Mouse (Mus musculus): ENCODE measurements around the gene Gm17364.
"Not testable (repeated sequence)": the region's sequence is repeated elsewhere in the genome, so short reads cannot be mapped to it uniquely, and the experiment has no call there.

The Gm17364 gene

DNA sequence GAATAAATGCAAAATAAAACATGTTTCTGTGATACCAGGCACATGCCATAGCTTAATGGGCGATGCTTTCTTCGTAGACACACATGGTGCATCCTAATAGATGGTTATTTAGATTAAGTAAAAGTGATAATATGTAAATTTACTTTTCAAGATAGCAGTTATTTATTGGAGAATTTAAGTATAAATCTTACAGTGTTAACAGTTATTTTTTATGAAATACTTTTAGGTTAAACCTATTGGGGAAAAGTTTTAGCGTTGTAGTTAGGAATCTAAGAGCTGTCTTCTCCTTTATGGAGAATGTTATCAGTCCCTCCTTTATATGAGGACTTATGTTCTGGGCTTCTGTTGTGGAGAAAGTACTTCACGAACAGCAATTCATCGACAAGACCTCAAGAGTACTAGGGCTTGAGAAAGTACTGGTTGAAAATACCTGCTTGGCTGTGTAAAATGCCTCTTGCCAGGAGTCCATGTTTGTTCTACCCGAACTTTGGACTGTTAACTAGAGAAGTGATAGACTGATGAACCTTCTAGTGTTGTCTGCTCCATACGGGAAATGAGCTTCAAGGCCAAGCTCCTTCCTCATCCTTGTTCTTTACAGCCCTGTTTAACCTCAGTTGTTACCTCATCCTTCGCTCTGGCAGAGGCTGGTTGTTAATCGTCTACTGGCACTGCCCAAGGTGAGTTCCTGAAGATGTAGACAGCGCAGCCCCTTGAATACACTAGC is at the start of gene Gm17364:
TSS of gene Gm17364 (minus strand) at position 51 of the 724 bp plus-strand sequence.
- no peak for DNase-seq (ENCODE audit: low spot score in 2 of 2)

- no peak for DNase-seq (ENCODE audit: low spot score in 2 of 2)
Observed at GRCm38 (mm10) chr13:41321433-41321832, 47.7 kb upstream of the Gm17364 start.

GRCm38 (mm10) chr13:41320749-41321148 is 47.0 kb upstream of the Gm17364 start:
- no peak for DNase-seq (ENCODE audit: low spot score in 2 of 2)

DNA sequence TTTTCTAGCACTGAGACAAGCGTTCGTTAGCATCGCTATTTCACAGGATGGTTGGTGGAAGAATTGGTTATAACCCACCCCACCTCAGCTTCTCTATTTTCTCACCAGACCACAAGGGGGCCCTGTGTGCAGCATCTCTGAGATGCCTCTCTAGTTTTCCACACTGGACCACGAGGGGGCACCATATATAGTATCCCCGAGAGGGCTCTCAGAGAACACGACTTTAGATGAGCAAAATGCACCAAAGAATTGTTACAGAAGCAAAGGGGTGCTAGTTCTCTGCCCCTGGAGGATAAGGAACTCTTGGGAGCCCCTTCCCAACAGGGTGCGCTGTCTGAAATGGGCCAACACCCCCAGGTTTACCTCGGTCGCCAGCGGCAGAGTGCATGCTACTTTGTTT is 28.9 kb upstream of the Gm17364 start:
- DNase-seq (ENCODE audit: low spot score in 2 of 2) = peak; percentile 53 to 74

DNA sequence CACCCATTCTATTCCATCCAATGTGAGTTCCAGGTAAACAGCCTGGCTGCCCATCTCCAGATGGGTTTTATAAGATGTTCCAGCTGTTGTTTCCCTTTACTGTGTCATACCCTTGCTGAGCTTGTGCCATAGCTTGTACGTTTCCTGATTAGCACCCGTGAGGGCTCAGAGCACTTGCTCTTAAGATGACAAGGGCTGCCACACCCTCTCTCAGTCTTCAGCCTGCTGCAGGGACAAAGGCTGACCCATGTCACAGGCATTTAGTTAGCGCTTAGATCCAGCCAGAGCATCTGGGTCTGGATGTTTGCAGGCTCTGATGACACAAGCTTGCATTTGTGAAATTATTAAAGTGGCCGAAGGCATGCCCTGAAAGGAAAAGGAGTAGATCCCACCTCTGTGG is 26.3 kb upstream of the Gm17364 start:
- DNase-seq (ENCODE audit: low spot score in 2 of 2) = no peak

DNA sequence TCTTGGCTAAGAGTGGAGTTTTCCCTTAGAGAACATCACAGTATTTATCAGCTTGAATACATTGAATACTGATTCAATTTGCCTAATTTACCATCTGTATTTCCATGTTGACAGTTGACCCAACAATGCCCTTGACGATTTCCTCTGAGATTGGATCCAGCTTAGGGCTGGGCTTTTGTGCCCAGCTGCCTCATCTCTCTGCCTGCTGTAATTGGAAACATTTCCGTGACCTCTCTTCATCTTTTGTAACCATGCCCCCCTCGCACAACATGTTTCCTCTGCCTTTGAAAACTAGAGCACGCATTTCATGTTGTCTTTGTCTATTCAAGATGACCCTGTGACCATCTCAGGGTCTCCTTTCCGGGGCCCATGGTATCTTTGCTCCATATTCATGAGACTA is 25.2 kb upstream of the Gm17364 start:
- no peak for DNase-seq (ENCODE audit: low spot score in 2 of 2)

DNA sequence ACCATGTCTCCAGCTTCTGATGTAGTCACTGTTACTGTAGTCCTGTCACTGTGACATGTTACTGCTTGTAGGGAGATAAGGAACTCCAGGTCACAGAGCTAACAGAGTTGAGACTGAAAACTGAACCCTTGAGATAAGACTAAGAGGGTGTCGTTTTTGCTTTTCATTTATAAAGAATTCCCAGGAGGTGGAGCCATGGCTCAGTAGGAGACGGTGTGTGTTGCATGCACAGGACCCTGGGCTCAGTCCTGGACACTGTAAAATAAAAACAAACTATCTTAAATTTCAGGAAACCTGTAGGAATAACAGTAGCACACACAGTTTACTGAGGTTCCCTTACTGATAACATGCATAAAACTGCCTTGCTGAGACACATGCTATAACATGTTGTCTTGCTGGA is 24.8 kb upstream of the Gm17364 start:
- DNase-seq (ENCODE audit: low spot score in 2 of 2) = no peak

DNA sequence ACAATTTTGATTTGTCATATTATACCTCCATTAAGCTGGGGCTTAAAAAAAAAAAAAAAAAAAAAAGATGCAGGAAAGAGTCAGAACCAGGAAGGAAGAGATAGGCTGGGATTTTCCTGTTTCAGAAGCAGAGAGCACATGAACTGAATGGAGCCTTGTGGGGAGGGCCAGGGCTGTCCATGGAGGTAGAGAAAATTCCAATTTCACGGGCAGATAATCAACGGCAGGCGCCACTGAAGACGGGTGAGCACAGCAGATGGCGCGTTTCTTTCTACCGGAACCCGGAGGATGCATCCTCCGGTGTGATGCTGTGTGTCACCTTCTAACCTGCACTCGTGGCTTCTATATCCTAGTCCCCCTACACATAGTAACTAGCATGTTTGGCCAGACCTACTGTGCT is 22.6 kb upstream of the Gm17364 start:
- DNase-seq (ENCODE audit: low spot score in 2 of 2) = no peak

GRCm38 (mm10) chr13:41295886-41296285 is 22.1 kb upstream of the Gm17364 start:
- DNase-seq (ENCODE audit: low spot score in 2 of 2) = no peak

DNA sequence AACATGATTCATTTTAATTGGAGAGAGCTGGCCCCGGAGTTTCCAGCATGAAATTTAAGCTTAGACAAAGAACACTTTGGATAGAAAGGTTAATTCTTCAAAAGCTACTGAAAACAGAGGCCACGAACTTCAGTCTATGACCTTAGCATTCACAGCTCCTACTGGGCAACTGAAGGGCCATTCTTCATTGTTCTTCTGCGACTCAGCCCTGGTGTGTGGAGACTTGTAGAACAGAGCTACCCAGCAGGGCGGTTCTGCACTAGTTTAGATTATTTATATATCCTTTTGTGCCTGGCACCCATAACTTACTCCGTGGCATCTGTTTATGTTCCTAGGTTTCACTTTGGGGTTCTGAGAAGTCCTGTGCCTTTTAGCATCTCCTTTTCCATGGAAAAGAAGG is 19.8 kb upstream of the Gm17364 start:
- DNase-seq (ENCODE audit: low spot score in 2 of 2) = no peak

- DNase-seq (ENCODE audit: low spot score in 2 of 2) = no peak
Observed at GRCm38 (mm10) chr13:41291466-41291974, 17.7 kb upstream of the Gm17364 start.

DNA sequence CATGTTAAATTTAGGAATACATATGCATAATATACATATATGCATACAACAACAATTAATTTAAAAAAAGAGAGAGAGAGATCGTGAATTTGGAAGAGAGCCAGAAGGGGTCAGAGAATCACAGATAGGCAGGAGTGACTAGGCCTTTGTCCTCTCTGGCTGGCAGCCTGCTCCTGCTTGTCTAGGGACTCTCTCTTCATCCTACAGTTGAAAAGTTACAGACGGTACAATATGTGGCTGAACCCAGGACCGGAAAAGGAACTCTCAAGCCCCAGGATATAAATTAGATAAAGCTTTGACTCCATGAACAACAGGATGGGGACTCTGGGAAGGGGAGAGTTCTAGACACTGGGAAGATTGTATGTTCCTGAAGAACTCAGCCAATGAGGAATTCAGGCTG is 12.5 kb upstream of the Gm17364 start:
- no peak for DNase-seq (ENCODE audit: low spot score in 2 of 2)

DNA sequence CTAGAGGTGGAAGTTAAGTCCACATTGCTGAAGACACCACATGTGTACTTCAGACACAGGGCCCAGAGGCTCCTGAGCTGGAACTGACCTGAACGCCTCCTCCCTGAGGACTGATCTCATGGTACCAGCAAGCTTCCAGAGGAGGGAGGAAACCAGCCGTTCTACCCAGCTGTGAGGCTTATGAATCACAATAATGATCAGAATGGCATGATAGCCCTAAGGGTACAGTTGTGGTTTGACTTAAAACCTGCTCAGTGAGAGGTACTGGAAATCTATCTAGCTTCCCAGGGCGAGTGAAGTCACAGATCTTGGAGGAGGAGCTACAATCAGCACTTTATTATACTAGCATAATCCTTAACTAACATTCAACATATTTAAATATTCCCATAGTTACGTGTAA is 11.7 kb upstream of the Gm17364 start:
- no peak for DNase-seq (ENCODE audit: low spot score in 2 of 2)

GRCm38 (mm10) chr13:41283256-41283655 is 9.5 kb upstream of the Gm17364 start:
- DNase-seq (ENCODE audit: low spot score in 2 of 2) = peak in 1 of 2 experiments; percentile 68

DNA sequence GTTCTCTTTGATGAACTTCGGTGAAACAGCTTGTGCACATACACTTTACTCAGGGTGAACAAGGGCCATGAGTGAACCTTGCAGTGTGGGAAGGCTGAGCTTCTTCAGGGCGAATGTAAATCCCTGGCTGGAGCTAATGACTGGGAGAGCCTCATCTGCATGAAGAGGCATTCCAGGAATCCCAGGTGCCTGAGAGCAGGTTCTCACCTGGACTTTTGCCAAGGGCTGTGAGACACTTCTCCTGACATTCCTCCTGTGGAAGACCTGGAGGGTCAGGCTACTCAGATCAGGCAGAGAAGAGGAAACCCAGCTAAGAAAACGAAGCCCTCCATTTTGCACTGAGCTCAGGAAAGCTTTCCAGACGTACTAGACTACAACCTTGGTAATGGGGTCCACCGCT is 6.9 kb upstream of the Gm17364 start:
- no peak for DNase-seq (ENCODE audit: low spot score in 2 of 2)

DNA sequence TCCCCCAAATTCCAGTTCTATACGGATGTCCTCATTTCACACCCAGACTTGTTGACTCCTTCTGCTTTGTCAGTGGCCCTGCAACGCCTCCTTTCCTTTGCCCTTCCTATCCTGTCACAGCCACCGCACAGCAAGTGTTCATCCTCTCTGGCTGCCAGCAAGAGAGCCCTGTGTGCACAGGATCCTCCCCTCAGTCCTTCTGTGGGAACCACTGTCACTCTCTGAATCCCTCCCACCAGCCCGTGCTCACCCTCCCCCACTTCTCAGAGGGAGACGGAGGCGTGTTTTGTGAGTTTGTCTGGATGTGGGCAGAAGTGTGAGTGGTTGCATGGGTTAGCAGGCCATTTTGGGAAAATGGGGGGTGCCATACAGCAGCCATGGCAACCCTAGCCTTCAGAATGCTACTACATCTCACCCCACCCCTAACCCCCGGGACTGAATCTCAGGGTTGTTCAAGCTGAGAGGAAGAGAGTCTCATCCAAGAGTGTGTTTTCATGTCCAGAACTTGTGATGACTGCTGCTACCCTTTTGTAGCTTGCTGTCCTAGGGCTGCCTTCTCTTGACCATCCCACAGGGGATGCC is 5.9 kb downstream of the Gm17364 start:
- peak; percentile 40 to 42 for DNase-seq (ENCODE audit: low spot score in 2 of 2)

DNA sequence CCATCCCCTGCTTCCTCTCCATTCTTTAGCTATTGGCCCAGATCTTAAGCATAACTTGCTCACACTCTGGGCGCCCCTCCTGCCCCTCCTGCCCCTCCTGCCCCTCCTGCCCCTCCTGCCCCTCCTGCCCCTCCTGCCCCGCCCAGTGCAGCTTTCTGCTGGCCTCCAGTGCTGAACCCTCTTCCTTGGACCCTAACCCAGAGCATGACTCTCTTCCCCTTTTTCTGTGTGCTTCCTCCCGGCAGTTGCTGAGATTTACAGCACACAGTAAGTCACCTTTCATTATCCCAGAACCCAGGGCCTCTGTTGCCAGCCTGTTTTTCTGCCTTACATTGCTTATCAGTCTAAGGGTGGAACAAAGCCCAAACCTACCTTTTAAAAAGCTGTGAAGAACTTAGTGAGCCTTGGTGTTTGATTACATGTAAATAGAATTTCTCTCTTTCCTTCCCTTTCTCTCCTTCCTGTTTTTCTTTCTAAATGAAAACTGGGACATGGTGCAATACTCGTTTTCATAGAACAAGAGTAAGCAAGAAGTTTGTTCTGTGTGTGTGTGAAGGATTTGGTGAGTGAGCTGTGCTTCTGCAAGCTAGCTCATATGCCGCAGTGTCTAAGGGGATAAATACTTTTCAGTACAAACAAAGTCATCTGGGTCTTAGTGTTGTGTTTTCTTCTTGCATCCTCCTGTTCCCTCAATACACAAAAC is 10.3 kb downstream of the Gm17364 start:
- DNase-seq (ENCODE audit: low spot score in 2 of 2) = no peak

GRCm38 (mm10) chr13:41261617-41262016 is 12.2 kb downstream of the Gm17364 start:
- DNase-seq (ENCODE audit: low spot score in 2 of 2) = not testable (repeated sequence)

- DNase-seq (ENCODE audit: low spot score in 2 of 2) = no peak
Observed at GRCm38 (mm10) chr13:41257851-41258250, 15.9 kb downstream of the Gm17364 start.

GRCm38 (mm10) chr13:41256962-41257361 is 16.8 kb downstream of the Gm17364 start:
- no peak for DNase-seq (ENCODE audit: low spot score in 2 of 2)

DNA sequence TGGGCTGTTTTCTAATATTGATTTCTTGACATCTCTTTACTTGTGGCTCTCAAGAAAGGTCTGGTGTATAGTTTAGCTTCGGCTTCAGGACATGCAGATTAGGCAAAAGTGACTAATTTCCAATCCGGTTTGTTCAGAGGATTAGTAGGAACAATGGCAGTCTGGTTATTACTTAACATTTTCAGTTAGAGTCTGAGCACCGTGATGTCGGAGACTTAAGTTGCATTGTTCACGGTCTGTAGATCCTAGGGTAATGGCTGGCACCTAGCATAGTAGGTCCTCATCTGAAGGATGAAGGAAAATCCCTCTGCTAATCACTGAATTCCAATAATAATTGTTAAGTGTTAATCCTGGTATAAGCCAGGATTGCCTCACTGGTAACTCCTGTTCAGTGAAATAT is 17.7 kb downstream of the Gm17364 start:
- no peak for DNase-seq (ENCODE audit: low spot score in 2 of 2)

DNA sequence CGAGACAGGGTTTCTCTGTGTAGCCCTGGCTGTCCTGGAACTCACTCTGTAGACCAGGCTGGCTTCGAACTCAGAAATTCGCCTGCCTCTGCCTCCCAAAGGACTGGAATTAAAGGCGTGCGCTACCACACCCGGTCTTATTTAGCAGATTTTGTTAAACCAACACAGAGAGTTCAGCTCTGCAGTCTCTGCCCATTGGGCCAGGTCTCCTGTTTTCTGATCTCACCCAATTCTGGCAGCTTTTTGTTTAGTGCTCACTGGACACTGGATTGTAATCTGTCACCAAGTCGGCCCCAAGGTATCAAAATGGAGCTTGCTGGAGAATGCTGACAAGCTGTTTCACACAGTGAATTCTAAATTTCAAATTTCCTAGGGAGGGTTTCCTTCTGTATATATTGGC is 21.0 kb downstream of the Gm17364 start:
- DNase-seq (ENCODE audit: low spot score in 2 of 2) = no peak

- no peak for DNase-seq (ENCODE audit: low spot score in 2 of 2)
Observed at GRCm38 (mm10) chr13:41252141-41252540, 21.6 kb downstream of the Gm17364 start.
